Mouse (Mus musculus): ENCODE measurements around the gene Nr2f6.

Gene Nr2f6

GRCm38 (mm10) chr8:71388267-71388666 lies 6.5 kb upstream of the Nr2f6 start:
- DNase-seq (ENCODE audit: low spot score): no peak

GRCm38 (mm10) chr8:71385212-71385835 lies 3.6 kb upstream of the Nr2f6 start:
- DNase-seq (ENCODE audit: low spot score): no peak

- no peak for DNase-seq (ENCODE audit: low spot score)
Observed at GRCm38 (mm10) chr8:71383860-71384259, 2.1 kb upstream of the Nr2f6 start.

- DNase-seq (ENCODE audit: low spot score): no peak
Observed at GRCm38 (mm10) chr8:71383396-71383795, 1.6 kb upstream of the Nr2f6 start.

- DNase-seq (ENCODE audit: low spot score): peak; percentile 86
Observed at GRCm38 (mm10) chr8:71381971-71382961, 506 bp upstream of the Nr2f6 start.

- no peak for DNase-seq (ENCODE audit: low spot score)
Observed at GRCm38 (mm10) chr8:71380178-71381171, 1.3 kb downstream of the Nr2f6 start.

- DNase-seq (ENCODE audit: low spot score): no peak
Observed at GRCm38 (mm10) chr8:71379512-71380075, 2.2 kb downstream of the Nr2f6 start.

GRCm38 (mm10) chr8:71379008-71379407 lies 2.8 kb downstream of the Nr2f6 start:
- no peak for DNase-seq (ENCODE audit: low spot score)

- DNase-seq (ENCODE audit: low spot score): no peak
Observed at GRCm38 (mm10) chr8:71376423-71377030, 5.2 kb downstream of the Nr2f6 start.

- DNase-seq (ENCODE audit: low spot score): peak; percentile 38
Observed at GRCm38 (mm10) chr8:71375581-71376422, 6.0 kb downstream of the Nr2f6 start.

GRCm38 (mm10) chr8:71374616-71375206 lies 7.0 kb downstream of the Nr2f6 start:
- DNase-seq (ENCODE audit: low spot score): no peak

GRCm38 (mm10) chr8:71373000-71373399 lies 8.8 kb downstream of the Nr2f6 start:
- DNase-seq (ENCODE audit: low spot score): no peak

- no peak for DNase-seq (ENCODE audit: low spot score)
Observed at GRCm38 (mm10) chr8:71372427-71372826, 9.3 kb downstream of the Nr2f6 start.

GRCm38 (mm10) chr8:71371236-71371848 lies 10.4 kb downstream of the Nr2f6 start, which contains the start of gene Ocel1:
Ocel1 (plus strand) TSS chr8:71371298.
- DNase-seq (ENCODE audit: low spot score): peak; percentile 97

- DNase-seq (ENCODE audit: low spot score): no peak
Observed at GRCm38 (mm10) chr8:71370711-71371235, 11.0 kb downstream of the Nr2f6 start.

GRCm38 (mm10) chr8:71369040-71369718 lies 12.6 kb downstream of the Nr2f6 start:
- DNase-seq (ENCODE audit: low spot score): no peak

GRCm38 (mm10) chr8:71368366-71368765 lies 13.4 kb downstream of the Nr2f6 start:
- DNase-seq (ENCODE audit: low spot score): no peak

- DNase-seq (ENCODE audit: low spot score): peak; percentile 92
Observed at GRCm38 (mm10) chr8:71367529-71368176, 14.1 kb downstream of the Nr2f6 start.

Data from ovary, adult 18-20 months (tissue).